Mouse (Mus musculus): ENCODE measurements at regions not wholly inside any gene's neighbourhood (a gene's known extent, or its start where the extent isn't known, plus 50 kb on each side); places are given as distances from the start of the nearest gene placed in this dataset.
"Not testable (repeated sequence)": the region's sequence is repeated elsewhere in the genome, so short reads cannot be mapped to it uniquely, and the experiment has no call there.

DNA sequence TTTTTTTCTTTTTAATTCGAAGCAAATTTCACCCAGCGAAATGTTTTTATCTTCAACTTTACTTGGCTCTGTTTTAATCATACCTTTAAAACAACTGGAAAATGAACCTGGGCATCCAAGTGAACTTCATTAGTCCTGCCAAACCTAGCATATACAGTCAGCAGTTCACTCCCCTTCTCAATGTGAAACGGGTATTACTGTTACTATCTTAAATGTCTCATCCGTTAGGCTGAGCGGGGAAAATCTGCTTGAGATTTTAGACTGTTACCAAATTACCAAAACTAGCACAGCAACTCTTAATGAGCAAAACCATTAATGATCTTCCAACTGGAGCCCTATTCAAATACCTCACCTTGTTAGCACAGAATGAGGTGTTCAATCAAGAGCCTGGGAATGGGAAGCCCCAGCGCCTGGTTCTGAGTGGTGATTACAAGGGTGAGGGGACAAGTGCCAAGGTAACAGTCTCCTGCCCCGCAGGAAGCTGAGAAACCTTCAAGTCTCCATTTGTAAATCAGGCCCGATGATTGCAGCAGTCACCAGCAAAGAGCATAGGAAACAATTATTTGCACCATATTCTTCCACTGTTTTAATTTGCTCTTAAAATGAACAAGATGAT is 235.5 kb upstream of the Zic4 start:
- WGBS (ENCODE audit: insufficient replicate concordance) = 55% methylated on average over 8 of the region's 8 CpGs
- H3K36me3 ChIP-seq (replicated peaks; ENCODE audit: insufficient read depth, low read length) = no peaks in the 10 kb centered on the region
- H3K4me1 ChIP-seq (ENCODE audit: insufficient read depth) = no peaks in the 10 kb centered on the region
- no peaks in the 10 kb centered on the region for H3K27me3 ChIP-seq (ENCODE audit: insufficient read depth, low read length)
- H3K9me3 ChIP-seq (ENCODE audit: low read length) = no peaks in the 10 kb centered on the region
- H3K4me2 ChIP-seq (ENCODE audit: low read depth, low read length) = no peak overlapping the region
- TF ChIP-seq EP300 (IDR thresholded peaks at IDR 0.05; ENCODE audit: low read depth) (no peak), CTCF (IDR thresholded peaks at IDR 0.05; ENCODE audit: low read depth) (no peak)
- no peak overlapping the region for H3K4me3 ChIP-seq (ENCODE audit: low read depth, low read length)
- no peak overlapping the region for H3K27ac ChIP-seq (ENCODE audit: low read depth)
- no peak for DNase-seq
- ATAC-seq = no peak
- H3K9ac ChIP-seq (replicated peaks) = no peak overlapping the region

DNA sequence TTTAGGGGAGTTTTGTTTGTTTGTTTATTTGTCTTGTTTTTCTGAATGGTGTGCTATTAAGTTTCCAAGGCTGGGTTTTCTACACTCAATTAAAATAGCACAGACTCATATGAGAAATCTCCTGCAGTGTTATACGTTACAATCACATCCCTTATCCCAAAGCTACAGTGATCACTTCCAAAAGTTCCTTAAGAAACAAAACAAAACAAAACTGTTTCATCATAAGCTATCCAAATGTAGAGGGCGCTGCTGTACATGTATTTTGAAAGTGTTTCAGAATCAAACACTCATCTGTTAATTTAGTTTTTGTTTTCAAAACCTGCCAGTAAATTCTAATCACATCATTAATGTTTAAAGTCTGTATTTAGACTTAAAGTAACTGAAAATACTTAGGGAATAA is 233.7 kb upstream of the Zic4 start:
- not testable (repeated sequence) for H3K9ac ChIP-seq (replicated peaks); H3K4me1 ChIP-seq (ENCODE audit: insufficient read depth); H3K27ac ChIP-seq (ENCODE audit: low read depth); H3K4me3 ChIP-seq (ENCODE audit: low read depth, low read length); ATAC-seq; DNase-seq; H3K36me3 ChIP-seq (replicated peaks; ENCODE audit: insufficient read depth, low read length); H3K9me3 ChIP-seq (ENCODE audit: low read length); H3K4me2 ChIP-seq (ENCODE audit: low read depth, low read length); H3K27me3 ChIP-seq (ENCODE audit: insufficient read depth, low read length)
- WGBS (ENCODE audit: insufficient replicate concordance) = 43% methylated on average over 2 of the region's 2 CpGs

DNA sequence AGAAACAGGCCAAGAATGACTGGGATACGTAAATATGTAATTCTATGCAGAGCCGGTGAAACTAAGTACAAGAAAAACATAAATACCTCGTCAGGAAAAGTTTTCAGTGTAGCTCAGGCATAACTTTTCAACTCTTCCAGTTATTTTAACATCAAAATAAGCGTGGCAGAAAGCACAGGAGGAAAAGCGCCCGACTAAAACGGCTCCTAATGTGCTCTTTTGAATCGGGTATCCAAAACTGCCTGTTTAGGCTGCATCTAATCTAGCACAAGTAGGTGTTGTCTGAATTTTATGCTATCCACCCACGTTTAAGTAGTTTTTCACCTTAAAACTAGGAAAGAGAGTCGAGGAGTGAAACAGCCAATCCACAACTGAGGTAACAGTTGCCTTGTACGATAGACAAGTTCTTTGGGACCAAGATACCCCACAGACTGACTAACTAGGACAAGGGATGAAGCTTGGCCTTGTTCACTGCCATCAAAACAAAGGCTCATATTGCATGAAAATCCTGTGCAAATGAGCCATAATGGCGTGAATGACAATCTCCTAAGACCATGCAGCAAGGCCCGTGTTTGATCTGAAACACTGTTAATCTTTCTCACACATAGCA is 232.0 kb upstream of the Zic4 start:
- ATAC-seq = no peak
- Histone ChIP-seq H3K27me3 (ENCODE audit: insufficient read depth, low read length) (no peaks in the 10 kb centered on the region), H3K27ac (ENCODE audit: low read depth) (no peak overlapping the region), H3K4me2 (ENCODE audit: low read depth, low read length) (no peak overlapping the region), H3K36me3 (replicated peaks; ENCODE audit: insufficient read depth, low read length) (no peaks in the 10 kb centered on the region), H3K9ac (replicated peaks) (no peak overlapping the region), H3K4me1 (ENCODE audit: insufficient read depth) (no peaks in the 10 kb centered on the region), H3K4me3 (ENCODE audit: low read depth, low read length) (no peak overlapping the region), H3K9me3 (ENCODE audit: low read length) (no peaks in the 10 kb centered on the region)
- DNase-seq = no peak
- TF ChIP-seq CTCF (IDR thresholded peaks at IDR 0.05; ENCODE audit: low read depth) (no peak), EP300 (IDR thresholded peaks at IDR 0.05; ENCODE audit: low read depth) (no peak)
- WGBS (ENCODE audit: insufficient replicate concordance) = 76% methylated on average over 13 of the region's 13 CpGs

DNA sequence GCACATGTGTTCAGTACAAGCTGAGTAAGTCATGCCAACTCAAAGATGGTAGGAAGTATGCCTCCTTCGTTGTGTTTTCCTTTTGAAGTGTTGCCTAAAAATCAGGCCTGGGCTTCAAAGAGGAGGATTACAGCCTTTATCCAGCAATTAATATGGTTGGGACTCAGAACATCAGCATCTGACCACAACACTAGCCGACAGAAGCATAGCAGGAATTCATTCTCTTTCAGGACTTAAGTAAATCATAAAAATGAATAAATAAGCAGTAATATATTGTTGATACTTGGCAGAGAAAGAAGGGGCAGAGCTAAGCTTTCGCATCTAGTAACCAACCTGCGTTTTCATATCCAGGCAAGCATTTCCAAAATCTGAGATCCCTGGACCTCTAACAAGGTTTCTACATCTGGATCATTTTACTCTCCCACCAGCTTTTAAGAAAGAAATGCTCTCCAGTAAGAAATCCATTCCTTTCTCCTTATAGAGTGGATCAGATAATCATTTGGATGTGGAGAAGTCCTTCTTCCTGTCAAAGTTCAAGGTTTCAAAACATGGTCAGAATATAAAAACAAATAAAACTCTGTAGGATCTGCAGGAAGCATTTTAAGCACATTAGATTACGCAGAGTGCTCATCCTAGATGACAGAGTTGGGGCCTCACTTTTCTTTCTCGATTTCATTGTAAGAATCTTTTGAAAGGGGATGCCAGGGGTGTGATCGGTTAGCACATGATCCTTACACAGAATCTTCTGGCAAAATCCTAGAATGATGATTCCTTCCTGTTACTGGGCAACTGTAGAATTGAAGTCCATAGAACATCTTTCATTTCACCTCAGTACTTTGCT is 230.6 kb upstream of the Zic4 start:
- H3K9me3 ChIP-seq (ENCODE audit: low read length) = no peaks in the 10 kb centered on the region
- no peak overlapping the region for H3K27ac ChIP-seq (ENCODE audit: low read depth)
- 69% methylated on average over 7 of the region's 7 CpGs for WGBS (ENCODE audit: insufficient replicate concordance)
- ATAC-seq (no peak), DNase-seq (no peak)
- TF ChIP-seq EP300 (IDR thresholded peaks at IDR 0.05; ENCODE audit: low read depth) = no peak
- TF ChIP-seq CTCF (IDR thresholded peaks at IDR 0.05; ENCODE audit: low read depth) = no peak
- no peaks in the 10 kb centered on the region for H3K27me3 ChIP-seq (ENCODE audit: insufficient read depth, low read length)
- no peaks in the 10 kb centered on the region for H3K4me1 ChIP-seq (ENCODE audit: insufficient read depth)
- no peak overlapping the region for H3K9ac ChIP-seq (replicated peaks)
- H3K4me3 ChIP-seq (ENCODE audit: low read depth, low read length) = no peak overlapping the region
- no peaks in the 10 kb centered on the region for H3K36me3 ChIP-seq (replicated peaks; ENCODE audit: insufficient read depth, low read length)
- H3K4me2 ChIP-seq (ENCODE audit: low read depth, low read length) = no peak overlapping the region

DNA sequence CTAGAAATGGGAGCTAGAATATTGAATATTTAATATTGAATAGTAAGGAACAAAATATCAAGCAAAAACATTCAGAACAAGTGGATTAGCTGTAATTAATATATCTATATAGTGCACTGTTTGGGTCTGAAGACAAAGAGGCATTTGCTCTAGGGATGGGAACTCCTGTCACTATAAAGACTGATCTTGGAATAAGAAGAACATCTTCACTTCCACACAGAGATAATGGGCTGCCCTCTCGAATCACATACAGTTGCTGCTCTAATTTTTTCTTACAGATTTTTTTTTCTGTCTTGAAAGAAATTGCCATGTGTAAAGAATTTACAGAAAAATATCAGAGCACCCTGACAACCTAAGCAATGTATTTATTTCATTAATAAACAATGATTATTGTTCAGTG is 229.7 kb upstream of the Zic4 start:
- no peak overlapping the region for H3K4me3 ChIP-seq (ENCODE audit: low read depth, low read length)

DNA sequence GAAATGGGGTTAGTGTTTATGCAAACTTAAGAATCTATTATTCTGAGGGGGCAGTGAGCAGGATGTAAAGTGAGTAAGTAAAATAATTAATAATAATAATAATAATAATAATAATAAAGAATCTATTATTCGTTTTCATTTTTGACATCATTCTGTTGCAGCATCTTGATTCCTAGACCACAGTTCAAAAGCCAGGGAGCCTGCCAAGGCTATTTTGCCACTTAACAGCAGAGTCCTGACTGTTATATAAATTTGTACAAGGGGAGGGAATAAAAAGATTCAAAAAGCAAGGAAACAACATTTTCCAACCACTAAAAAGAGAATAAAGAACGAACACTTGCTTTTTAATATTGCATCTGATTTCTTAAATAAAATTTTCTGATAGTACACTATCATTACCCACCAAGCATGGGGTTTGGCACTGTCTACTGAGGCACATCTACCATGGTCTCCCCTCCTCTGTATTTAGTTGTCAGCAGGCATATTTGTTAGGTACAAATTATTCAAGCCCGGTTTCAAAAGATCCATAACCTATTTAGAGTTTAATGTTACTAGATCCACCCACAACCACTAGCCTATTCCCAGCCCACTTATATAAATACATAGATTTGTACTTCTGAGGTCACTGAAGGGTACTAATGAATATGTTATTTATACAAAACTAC is 228.8 kb upstream of the Zic4 start:
- no peaks in the 10 kb centered on the region for H3K4me1 ChIP-seq (ENCODE audit: insufficient read depth)
- no peaks in the 10 kb centered on the region for H3K9me3 ChIP-seq (ENCODE audit: low read length)
- H3K27me3 ChIP-seq (ENCODE audit: insufficient read depth, low read length) = no peaks in the 10 kb centered on the region
- no peak overlapping the region for H3K4me2 ChIP-seq (ENCODE audit: low read depth, low read length)
- DNase-seq (no peak), ATAC-seq (no peak)
- no peaks in the 10 kb centered on the region for H3K36me3 ChIP-seq (replicated peaks; ENCODE audit: insufficient read depth, low read length)
- TF ChIP-seq CTCF (IDR thresholded peaks at IDR 0.05; ENCODE audit: low read depth) (no peak), EP300 (IDR thresholded peaks at IDR 0.05; ENCODE audit: low read depth) (no peak)
- H3K9ac ChIP-seq (replicated peaks) = no peak overlapping the region
- no peak overlapping the region for H3K27ac ChIP-seq (ENCODE audit: low read depth)
- H3K4me3 ChIP-seq (ENCODE audit: low read depth, low read length) = no peak overlapping the region
- 71% methylated on average over 3 of the region's 3 CpGs for WGBS (ENCODE audit: insufficient replicate concordance)

More for the DNA sequence above, 229.7 kb upstream of the Zic4 start:
- DNase-seq = no peak
- 45% methylated on average over 1 of the region's 1 CpGs for WGBS (ENCODE audit: insufficient replicate concordance)
- ATAC-seq = no peak
- no peaks in the 10 kb centered on the region for H3K27me3 ChIP-seq (ENCODE audit: insufficient read depth, low read length)
- H3K9ac ChIP-seq (replicated peaks) = no peak overlapping the region
- no peak overlapping the region for H3K4me2 ChIP-seq (ENCODE audit: low read depth, low read length)
- TF ChIP-seq CTCF (IDR thresholded peaks at IDR 0.05; ENCODE audit: low read depth) = no peak
- TF ChIP-seq EP300 (IDR thresholded peaks at IDR 0.05; ENCODE audit: low read depth) = no peak
- no peaks in the 10 kb centered on the region for H3K9me3 ChIP-seq (ENCODE audit: low read length)
- H3K4me1 ChIP-seq (ENCODE audit: insufficient read depth) = no peaks in the 10 kb centered on the region
- no peaks in the 10 kb centered on the region for H3K36me3 ChIP-seq (replicated peaks; ENCODE audit: insufficient read depth, low read length)
- H3K27ac ChIP-seq (ENCODE audit: low read depth) = no peak overlapping the region

Data from liver, postnatal 0 days (tissue).